In the genomic region with DNA sequence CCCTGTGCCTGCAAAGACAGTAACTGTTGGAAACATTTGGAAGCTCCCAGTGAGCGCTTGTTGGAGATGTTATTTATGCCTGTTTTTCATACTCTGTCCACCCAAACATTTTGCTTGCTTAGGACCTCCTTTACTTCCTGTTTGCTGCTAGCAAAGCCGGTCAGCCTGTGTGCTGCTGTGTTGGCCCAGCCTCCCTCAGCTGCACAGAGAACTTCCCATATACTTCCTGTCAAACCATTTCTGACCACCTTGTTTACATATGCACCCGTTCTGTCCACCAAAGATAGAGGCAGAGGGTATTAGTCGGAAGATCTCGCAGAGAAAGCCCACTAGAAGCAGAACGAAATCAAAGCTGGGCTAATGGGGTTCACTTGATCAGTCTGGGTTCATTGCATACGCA, we compare ENCODE assay signal across 11 mouse cellular contexts. TPM values are rescaled to one million over a fixed set of nuclear protein-coding genes. Genes with fewer than 3 reads are reported as not detected.
DNase-seq lines count a peak whose midpoint lies in the region; ATAC-seq and TF ChIP-seq lines count a peak whose summit lies in the region.
"Had no signal": no experiment of that assay in that cellular context is flagged by ENCODE, and none has a peak within 500 bp of the region (broad histone marks: within the 10 kb centered on the region; RNA-seq: fewer than 3 reads in every experiment).

No protein-coding gene starts in this region.

- H3K4me2 ChIP-seq in stomach, embryonic 14.5 days (replicated peaks; ENCODE audit: low read depth, low read length), result no peak overlapping the region
- no peak overlapping the region for H3K4me2 ChIP-seq in stomach, postnatal 0 days (replicated peaks; ENCODE audit: low read depth)
- H3K4me2 ChIP-seq: embryonic facial prominence, embryonic 13.5 days; heart, embryonic 15.5 days had no signal

- no peaks in the 10 kb centered on the region for H3K9me3 ChIP-seq in stomach, embryonic 14.5 days (ENCODE audit: control insufficient read depth, low read depth, low read length)
- no peaks in the 10 kb centered on the region for H3K9me3 ChIP-seq in stomach, postnatal 0 days (ENCODE audit: control insufficient read depth, low read length)
- H3K9me3 ChIP-seq: embryonic facial prominence, embryonic 13.5 days; heart, embryonic 15.5 days had no signal

- no peaks in the 10 kb centered on the region for H3K4me1 ChIP-seq in stomach, embryonic 14.5 days (ENCODE audit: control insufficient read depth, insufficient read depth, low read length)
- H3K4me1 ChIP-seq in stomach, postnatal 0 days (replicated peaks; ENCODE audit: control insufficient read depth, insufficient read depth), result no peaks in the 10 kb centered on the region
- H3K4me1 ChIP-seq: embryonic facial prominence, embryonic 13.5 days; heart, embryonic 15.5 days had no signal

- DNase-seq in stomach, postnatal 0 days (ENCODE audit: low spot score), result no peak
- DNase-seq in kidney, postnatal 10 days, result peak; percentile 59
- peak; percentile 56 to 73 for DNase-seq in lung, postnatal 4 days
- DNase-seq in cerebellum, adult 11-12 months, result no peak
- DNase-seq in right cerebral cortex, postnatal 10 days (ENCODE audit: low spot score in 2 of 2), result no peak
- DNase-seq in testis, postnatal 10 days (ENCODE audit: low spot score), result no peak
- DNase-seq in right cerebral cortex, postnatal 25 days, result no peak
- DNase-seq: retina, postnatal 1 day had no signal

- H3K27me3 ChIP-seq in stomach, embryonic 14.5 days (ENCODE audit: control insufficient read depth, insufficient read depth, low read length), result no peaks in the 10 kb centered on the region
- no peaks in the 10 kb centered on the region for H3K27me3 ChIP-seq in stomach, postnatal 0 days (ENCODE audit: control insufficient read depth, insufficient read depth, low read length)
- H3K27me3 ChIP-seq: embryonic facial prominence, embryonic 13.5 days; heart, embryonic 15.5 days had no signal

- no peak for TF ChIP-seq CTCF in stomach, postnatal 0 days (IDR thresholded peaks at IDR 0.05; ENCODE audit: low read depth)

- 48% methylated on average over 7 of the region's 7 CpGs for WGBS in stomach, embryonic 14.5 days
- 43% methylated on average over 7 of the region's 7 CpGs for WGBS in stomach, postnatal 0 days

- no peak for ATAC-seq in stomach, embryonic 14.5 days (ENCODE audit: insufficient number of reproducible peaks, insufficient read depth, low FRiP score, low read depth)
- no peak for ATAC-seq in stomach, postnatal 0 days (ENCODE audit: low FRiP score, low TSS enrichment)

- no peak overlapping the region for H3K4me3 ChIP-seq in stomach, embryonic 14.5 days (ENCODE audit: low read depth, low read length)
- no peak overlapping the region for H3K4me3 ChIP-seq in stomach, postnatal 0 days (ENCODE audit: low read depth, low read length)
- H3K4me3 ChIP-seq: embryonic facial prominence, embryonic 13.5 days; heart, embryonic 15.5 days had no signal

- no peaks in the 10 kb centered on the region for H3K36me3 ChIP-seq in stomach, embryonic 14.5 days (ENCODE audit: control insufficient read depth, insufficient read depth, low read length)
- H3K36me3 ChIP-seq in stomach, postnatal 0 days (ENCODE audit: control insufficient read depth, insufficient read depth, low read length), result no peaks in the 10 kb centered on the region
- H3K36me3 ChIP-seq: embryonic facial prominence, embryonic 13.5 days; heart, embryonic 15.5 days had no signal

- 0 out of 2 replicates have a peak overlapping the region, but pooled peaks have one; percentile 24 for H3K27ac ChIP-seq in stomach, embryonic 14.5 days (ENCODE audit: low read length)
- no peak overlapping the region for H3K27ac ChIP-seq in stomach, postnatal 0 days (replicated peaks)
- H3K27ac ChIP-seq: embryonic facial prominence, embryonic 13.5 days; heart, embryonic 15.5 days had no signal

- no peak overlapping the region for H3K9ac ChIP-seq in stomach, embryonic 14.5 days (replicated peaks; ENCODE audit: low read depth, low read length)
- H3K9ac ChIP-seq in stomach, postnatal 0 days (ENCODE audit: low read length), result no peak overlapping the region
- H3K9ac ChIP-seq: embryonic facial prominence, embryonic 13.5 days; heart, embryonic 15.5 days had no signal

- TF ChIP-seq EP300 in stomach, postnatal 0 days (optimal IDR thresholded peaks at IDR 0.05), result no peak

RNA-seq across cellular contexts. Expression of gene Actr3, which starts 6.2 kb away (rescaled TPM):
- 341 and 374 TPM in 2 replicates for polyA plus RNA-seq in stomach, embryonic 14.5 days (2014; fragmentation: Nextera tagmentation; extraction: Ambion mirVana)
- 245 and 251 TPM in 2 replicates for polyA plus RNA-seq in stomach, postnatal 0 days (2015; fragmentation: Nextera tagmentation; extraction: Ambion mirVana)

Comparison
In these comparisons a context has a peak if more than half of its experiments do, and no peak if none do; other contexts are left out.
1. DNase-seq: peak in kidney, postnatal 10 days (single experiment) and lung, postnatal 4 days (2 of 2); none in stomach, postnatal 0 days (single experiment), cerebellum, adult 11-12 months (single experiment), right cerebral cortex, postnatal 10 days (0 of 2), testis, postnatal 10 days (single experiment) and right cerebral cortex, postnatal 25 days (single experiment).